In the genomic region with DNA sequence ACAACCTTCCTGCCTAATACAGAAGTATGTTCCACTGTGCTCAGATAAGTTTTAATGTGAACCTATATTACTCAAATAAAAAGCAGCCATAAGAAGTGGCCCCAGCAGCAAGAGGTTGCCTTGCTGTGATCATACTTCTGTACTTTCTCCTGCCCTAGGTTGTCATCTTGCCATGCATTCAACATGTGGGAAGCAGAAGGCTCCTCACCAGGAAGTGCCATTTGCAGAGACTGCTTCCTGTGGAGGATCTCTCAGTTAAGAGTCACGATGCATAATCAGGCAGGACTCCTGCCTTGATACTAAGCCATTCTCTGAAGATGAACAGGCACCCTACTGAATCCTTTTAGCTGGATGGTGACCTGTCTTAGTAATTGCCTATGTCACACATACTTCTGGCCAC, we compare ENCODE assay signal across 25 mouse cellular contexts. TPM values are rescaled to one million over a fixed set of nuclear protein-coding genes. Genes with fewer than 3 reads are reported as not detected.
DNase-seq lines count a peak whose midpoint lies in the region; ATAC-seq and TF ChIP-seq lines count a peak whose summit lies in the region.
"Had no signal": no experiment of that assay in that cellular context is flagged by ENCODE, and none has a peak within 500 bp of the region (broad histone marks: within the 10 kb centered on the region; RNA-seq: fewer than 3 reads in every experiment).

No protein-coding gene starts in this region.

- no peaks in the 10 kb centered on the region for H3K79me2 ChIP-seq in heart, adult 2 months (replicated peaks; ENCODE audit: control insufficient read depth, insufficient read depth, low read length)

- no peak for TF ChIP-seq EP300 in heart, adult 2 months (IDR thresholded peaks at IDR 0.05; ENCODE audit: insufficient read depth, low read depth, low read length)

- no peaks in the 10 kb centered on the region for H3K9me3 ChIP-seq in hindbrain, embryonic 16.5 days (ENCODE audit: control insufficient read depth, low read length)
- H3K9me3 ChIP-seq in hindbrain, embryonic 12.5 days (replicated peaks), result no peaks in the 10 kb centered on the region
- no peaks in the 10 kb centered on the region for H3K9me3 ChIP-seq in midbrain, embryonic 11.5 days (ENCODE audit: control insufficient read depth, low read length)
- no peaks in the 10 kb centered on the region for H3K9me3 ChIP-seq in midbrain, embryonic 15.5 days
- H3K9me3 ChIP-seq: G1E had no signal

- no peak overlapping the region for H3K9ac ChIP-seq in heart, adult 2 months (ENCODE audit: low read depth, low read length)
- no peak overlapping the region for H3K9ac ChIP-seq in hindbrain, embryonic 16.5 days (ENCODE audit: low read depth, low read length)
- H3K9ac ChIP-seq in hindbrain, embryonic 12.5 days, result no peak overlapping the region
- no peak overlapping the region for H3K9ac ChIP-seq in midbrain, embryonic 11.5 days (ENCODE audit: low read length)
- no peak overlapping the region for H3K9ac ChIP-seq in midbrain, embryonic 15.5 days

- H3K36me3 ChIP-seq in heart, adult 2 months (ENCODE audit: control insufficient read depth, insufficient read depth, low read length), result no peaks in the 10 kb centered on the region
- no peaks in the 10 kb centered on the region for H3K36me3 ChIP-seq in hindbrain, embryonic 16.5 days (ENCODE audit: control insufficient read depth, insufficient read depth, low read length)
- H3K36me3 ChIP-seq in hindbrain, embryonic 12.5 days, result no peaks in the 10 kb centered on the region
- no peaks in the 10 kb centered on the region for H3K36me3 ChIP-seq in midbrain, embryonic 11.5 days (ENCODE audit: control insufficient read depth, insufficient read depth, low read length)
- no peaks in the 10 kb centered on the region for H3K36me3 ChIP-seq in midbrain, embryonic 15.5 days (replicated peaks)
- H3K36me3 ChIP-seq: G1E had no signal

- peak; percentile 34; the same call in 1 of the 2 replicates for ATAC-seq in hindbrain, embryonic 16.5 days
- no peak for ATAC-seq in hindbrain, embryonic 12.5 days (ENCODE audit: low FRiP score)
- ATAC-seq in midbrain, embryonic 11.5 days (ENCODE audit: low FRiP score), result no peak
- ATAC-seq in midbrain, embryonic 15.5 days (replicated peaks), result no peak
- ATAC-seq: activated CD4-positive, CD25-positive, alpha-beta regulatory T cell, adult 4 months; CD4-positive, CD25-positive, alpha-beta regulatory T cell, adult 4 months; Patski had no signal

- no peak overlapping the region for H3K27ac ChIP-seq in heart, adult 2 months
- H3K27ac ChIP-seq in hindbrain, embryonic 16.5 days (ENCODE audit: low read depth, low read length), result no peak overlapping the region
- H3K27ac ChIP-seq in hindbrain, embryonic 12.5 days, result no peak overlapping the region
- no peak overlapping the region for H3K27ac ChIP-seq in midbrain, embryonic 11.5 days (ENCODE audit: low read depth, low read length)
- no peak overlapping the region for H3K27ac ChIP-seq in midbrain, embryonic 15.5 days

- intact Hi-C loops in heart, adult 2 months (cut with DNase I), result no loop called here

- DNase-seq in heart, adult 11 months, result peak; percentile 77
- DNase-seq in heart, adult 2 months, result no peak
- DNase-seq in midbrain, embryonic 11.5 days (ENCODE audit: low spot score, missing footprints), result peak; percentile 75
- peak; percentile 10 for DNase-seq in brain, embryonic 14.5 days (ENCODE audit: low read depth)
- no peak for DNase-seq in adrenal gland, postnatal 14 days
- DNase-seq: adrenal gland, adult 2 months; adrenal gland, adult 8-10 months; adrenal gland, postnatal 10 days; adrenal gland, postnatal 25 days; adrenal gland, postnatal 36 days; B cell, adult 2 months; cerebellum, adult 11 months; cerebellum, adult 11-12 months; cerebellum, adult 18-20 months; cerebellum, adult 2 months had no signal

- no peak overlapping the region for H3K4me3 ChIP-seq in heart, adult 2 months
- no peak overlapping the region for H3K4me3 ChIP-seq in hindbrain, embryonic 16.5 days (ENCODE audit: low read length)
- H3K4me3 ChIP-seq in hindbrain, embryonic 12.5 days, result no peak overlapping the region
- H3K4me3 ChIP-seq in midbrain, embryonic 11.5 days (ENCODE audit: low read depth, low read length), result no peak overlapping the region
- H3K4me3 ChIP-seq in midbrain, embryonic 15.5 days, result no peak overlapping the region

- H3K4me1 ChIP-seq in heart, adult 2 months (ENCODE audit: control insufficient read depth, insufficient read depth, low read length), result no peaks in the 10 kb centered on the region
- H3K4me1 ChIP-seq in hindbrain, embryonic 16.5 days (ENCODE audit: control insufficient read depth, insufficient read depth, low read depth, low read length), result no peaks in the 10 kb centered on the region; the same call in 1 of the 2 replicates
- no peaks in the 10 kb centered on the region for H3K4me1 ChIP-seq in hindbrain, embryonic 12.5 days
- no peaks in the 10 kb centered on the region for H3K4me1 ChIP-seq in midbrain, embryonic 11.5 days (ENCODE audit: control insufficient read depth, insufficient read depth, low read length)
- no peaks in the 10 kb centered on the region for H3K4me1 ChIP-seq in midbrain, embryonic 15.5 days

- no peak overlapping the region for H3K4me2 ChIP-seq in hindbrain, embryonic 16.5 days (ENCODE audit: low read length)
- H3K4me2 ChIP-seq in hindbrain, embryonic 12.5 days (replicated peaks), result no peak overlapping the region
- H3K4me2 ChIP-seq in midbrain, embryonic 11.5 days, result no peak overlapping the region
- no peak overlapping the region for H3K4me2 ChIP-seq in midbrain, embryonic 15.5 days

- TF ChIP-seq POLR2A in heart, adult 2 months (IDR thresholded peaks at IDR 0.05; ENCODE audit: insufficient read depth, low read depth, low read length), result no peak
- no peak for TF ChIP-seq POLR2A in brain, embryonic 14.5 days (IDR thresholded peaks at IDR 0.05; ENCODE audit: borderline replicate concordance, extremely low read depth, insufficient read depth, insufficient read length, poor library complexity, severe bottlenecking)

- H3K27me3 ChIP-seq in heart, adult 2 months (ENCODE audit: control insufficient read depth, insufficient read depth, low read length), result no peaks in the 10 kb centered on the region
- no peaks in the 10 kb centered on the region for H3K27me3 ChIP-seq in hindbrain, embryonic 16.5 days (replicated peaks; ENCODE audit: control insufficient read depth, insufficient read depth, low read length)
- H3K27me3 ChIP-seq in hindbrain, embryonic 12.5 days, result no peaks in the 10 kb centered on the region
- no peaks in the 10 kb centered on the region for H3K27me3 ChIP-seq in midbrain, embryonic 11.5 days (ENCODE audit: control insufficient read depth, insufficient read depth, low read length)
- no peaks in the 10 kb centered on the region for H3K27me3 ChIP-seq in midbrain, embryonic 15.5 days (replicated peaks)
- H3K27me3 ChIP-seq: CH12.LX had no signal

- 24% methylated on average over 1 of the region's 1 CpGs for WGBS in heart, adult 2 months
- 39% methylated on average over 1 of the region's 1 CpGs for WGBS in hindbrain, embryonic 16.5 days
- 38% methylated on average over 1 of the region's 1 CpGs for WGBS in hindbrain, embryonic 12.5 days
- 38% methylated on average over 1 of the region's 1 CpGs for WGBS in midbrain, embryonic 11.5 days
- WGBS in midbrain, embryonic 15.5 days, result 46% methylated on average over 1 of the region's 1 CpGs

- TF ChIP-seq CTCF in heart, adult 2 months (IDR thresholded peaks at IDR 0.05), result no peak
- TF ChIP-seq CTCF in brain, embryonic 14.5 days (IDR thresholded peaks at IDR 0.05; ENCODE audit: borderline replicate concordance, extremely low read depth, insufficient read depth, insufficient read length), result no peak

RNA-seq across cellular contexts. Expression of a gene that starts 37.3 kb away (rescaled TPM):
- 1 to 10 TPM; 6.9 to 7.4 TPM for total RNA-seq in heart, adult 2 months (2021)
- polyA plus RNA-seq in heart, adult 2 months (2012; rRNA removed), result 3.3 and 7.9 TPM in 2 replicates
- 27.7 and 28.7 TPM in 2 replicates for polyA plus RNA-seq in hindbrain, embryonic 16.5 days (2015; fragmentation: Nextera tagmentation; extraction: Ambion mirVana)
- 23.6 and 24.4 TPM in 2 replicates for polyA plus RNA-seq in hindbrain, embryonic 12.5 days (2016; fragmentation: Nextera tagmentation; extraction: Ambion mirVana)
- polyA plus RNA-seq in midbrain, embryonic 11.5 days (2014; fragmentation: Nextera tagmentation; extraction: Ambion mirVana), result 14.7 and 16.1 TPM in 2 replicates
- 28.7 and 33.0 TPM in 2 replicates for polyA plus RNA-seq in midbrain, embryonic 15.5 days (2015; fragmentation: Nextera tagmentation; extraction: Ambion mirVana)
- 27.4 and 29.7 TPM in 2 replicates for polyA plus RNA-seq in brain, embryonic 14.5 days (2012; rRNA removed)
- total RNA-seq in adrenal gland, postnatal 14 days (2021), result 28.1 and 33.3 TPM in 2 replicates
- total RNA-seq: MEL had no signal
- polyA plus RNA-seq: G1E had no signal

RNA-seq across cellular contexts. Expression of a gene that starts 44.5 kb away (rescaled TPM):
- not detected for total RNA-seq in heart, adult 2 months (2021)
- polyA plus RNA-seq in heart, adult 2 months (2012; rRNA removed), result 0.16 and 0.18 TPM in 2 replicates
- polyA plus RNA-seq in hindbrain, embryonic 16.5 days (2015; fragmentation: Nextera tagmentation; extraction: Ambion mirVana), result 1.8 and 1.9 TPM in 2 replicates
- 3.5 and 4.0 TPM in 2 replicates for polyA plus RNA-seq in hindbrain, embryonic 12.5 days (2016; fragmentation: Nextera tagmentation; extraction: Ambion mirVana)
- 0.32 and 0.52 TPM in 2 replicates for polyA plus RNA-seq in midbrain, embryonic 11.5 days (2014; fragmentation: Nextera tagmentation; extraction: Ambion mirVana)
- 1.9 and 2.5 TPM in 2 replicates for polyA plus RNA-seq in midbrain, embryonic 15.5 days (2015; fragmentation: Nextera tagmentation; extraction: Ambion mirVana)
- polyA plus RNA-seq in brain, embryonic 14.5 days (2012; rRNA removed), result 0.63 and 1.3 TPM in 2 replicates
- 0.37 and 0.38 TPM in 2 replicates for total RNA-seq in adrenal gland, postnatal 14 days (2021)
- total RNA-seq: MEL had no signal
- polyA plus RNA-seq: adrenal gland, adult 2 months; C2C12; G1E; Patski had no signal

Comparison
In these comparisons a context has a peak if more than half of its experiments do, and no peak if none do; other contexts are left out.
1. DNase-seq: peak in heart, adult 11 months (single experiment), midbrain, embryonic 11.5 days (single experiment) and brain, embryonic 14.5 days (single experiment); none in heart, adult 2 months (0 of 2) and adrenal gland, postnatal 14 days (single experiment).